Mouse (Mus musculus) kidney, adult 2 months (tissue): ENCODE results near the gene Srsf11.

Experiments used
- CTCF ChIP-seq: fragments of 200-500 bp; conservative IDR thresholded peaks from 2 replicates; pipeline ENCODE4 v1.5.1; 2011; ENCODE audit warnings: low read depth, mild to moderate bottlenecking, control low read depth, low read length, moderate library complexity, mixed read lengths; ENCODE audit not compliant: insufficient read depth, insufficient read length
- POLR2A ChIP-seq: fragments of 200-500 bp; IDR thresholded peaks from one replicate; pipeline ENCODE4 v1.6.1; 2011; ENCODE audit warnings: low read depth, low read length, control low read depth

GRCm38 (mm10) chr3:158060621-158061291 is 24.3 kb upstream of the Srsf11 start:
- no peak for TF ChIP-seq CTCF
- TF ChIP-seq POLR2A = no peak
